Mouse (Mus musculus): ENCODE data around the gene Mast1. TPM values are rescaled to one million over a fixed set of nuclear protein-coding genes. Genes with fewer than 3 reads are reported as not detected.
"Not testable (repeated sequence)": the region's sequence is repeated elsewhere in the genome, so short reads cannot be mapped to it uniquely, and the experiment has no call there.

The Mast1 gene
- polyA plus RNA-seq, 1 experiment from 2014 or later, result 31.6 TPM

DNA sequence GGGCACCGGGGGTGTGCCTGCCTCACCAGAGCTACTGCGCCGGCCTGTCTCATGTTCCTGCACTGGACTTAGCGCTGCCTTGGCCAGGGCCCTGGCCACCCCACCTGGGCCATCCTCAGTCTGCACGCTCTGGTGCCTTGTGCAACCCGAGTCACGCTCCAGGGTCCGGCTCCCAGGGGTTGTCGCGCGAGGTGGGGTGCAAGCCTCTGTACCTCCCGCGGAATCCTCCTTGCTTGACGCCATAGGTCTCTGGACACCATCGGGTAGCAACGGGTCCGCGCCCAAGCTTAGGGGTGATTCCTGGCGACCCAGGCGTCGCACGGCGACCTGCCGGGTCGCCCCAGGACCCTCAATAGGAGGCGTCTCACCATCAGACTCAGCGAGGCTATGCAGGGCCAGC is 24.8 kb downstream of the Mast1 start:
- Histone ChIP-seq H3K36me3 (ENCODE audit: poor library complexity, severe bottlenecking) (peaks cover 76% of the 10 kb centered on the region), H3K4me3 (peak overlapping the region; percentile 34), H3K27ac (no peak overlapping the region), H3K4me1 (peaks cover 23% of the 10 kb centered on the region), H3K9me3 (replicated peaks) (no peaks in the 10 kb centered on the region), H3K27me3 (peaks cover 59% of the 10 kb centered on the region), H3K4me2 (peak overlapping the region; percentile 65), H3K9ac (peak overlapping the region; percentile 45; the same call in 1 of the 2 replicates)
- no peak for ATAC-seq
- 28% methylated on average over 27 of the region's 27 CpGs for WGBS

DNA sequence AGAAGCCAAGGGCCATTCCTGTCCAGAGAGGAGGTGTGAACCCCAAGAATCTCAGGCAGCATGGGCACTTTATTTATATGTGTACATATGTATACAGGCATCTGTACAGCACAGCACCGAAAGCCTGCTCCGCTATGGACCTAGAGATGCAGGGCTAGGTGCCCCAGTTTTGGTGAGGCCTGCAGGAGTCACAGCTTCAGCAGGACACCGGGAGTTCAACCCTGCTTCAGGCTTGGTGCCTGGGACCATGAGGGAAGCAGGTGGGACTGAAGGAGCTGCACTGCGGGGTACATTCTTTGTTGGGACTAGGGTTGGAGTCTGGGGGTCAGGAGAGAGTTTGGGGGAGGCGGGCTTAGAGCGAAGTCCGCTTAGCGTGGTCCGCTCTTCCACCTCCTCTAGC is 25.3 kb downstream of the Mast1 start:
- H3K4me2 ChIP-seq, result no peak overlapping the region
- peaks cover 23% of the 10 kb centered on the region for H3K4me1 ChIP-seq
- no peaks in the 10 kb centered on the region for H3K9me3 ChIP-seq (replicated peaks)
- H3K4me3 ChIP-seq, result no peak overlapping the region
- peaks cover 59% of the 10 kb centered on the region for H3K27me3 ChIP-seq
- peaks cover 70% of the 10 kb centered on the region for H3K36me3 ChIP-seq (ENCODE audit: poor library complexity, severe bottlenecking)
- WGBS, result 81% methylated on average over 9 of the region's 9 CpGs
- no peak overlapping the region for H3K27ac ChIP-seq
- no peak for ATAC-seq
- H3K9ac ChIP-seq, result no peak overlapping the region

DNA sequence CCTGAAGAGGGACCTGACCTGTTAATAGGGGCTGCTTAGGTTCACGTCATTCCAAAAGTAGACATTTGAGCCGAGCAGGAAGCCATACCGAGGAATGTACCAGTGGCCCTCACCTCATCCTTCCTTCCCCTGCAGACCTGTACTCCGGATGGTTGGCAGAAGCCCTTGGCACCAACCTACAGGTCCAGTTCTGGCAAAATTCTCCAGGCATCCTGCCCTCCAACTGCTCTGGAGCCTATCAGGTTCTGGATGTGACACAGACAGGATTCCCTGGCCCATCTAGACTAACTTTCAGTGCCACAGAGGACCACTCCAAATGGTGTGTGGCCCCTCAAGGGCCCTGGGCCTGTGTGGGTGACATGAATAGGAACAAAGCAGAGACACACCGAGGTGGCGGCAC is 26.6 kb downstream of the Mast1 start:
- Histone ChIP-seq H3K4me2 (no peak overlapping the region), H3K27me3 (peaks cover 54% of the 10 kb centered on the region), H3K9me3 (replicated peaks) (no peaks in the 10 kb centered on the region), H3K27ac (no peak overlapping the region), H3K9ac (peak overlapping the region; percentile 30), H3K36me3 (ENCODE audit: poor library complexity, severe bottlenecking) (peaks cover 57% of the 10 kb centered on the region), H3K4me1 (peaks cover 23% of the 10 kb centered on the region), H3K4me3 (no peak overlapping the region)
- no peak for ATAC-seq
- 89% methylated on average over 6 of the region's 6 CpGs for WGBS

DNA sequence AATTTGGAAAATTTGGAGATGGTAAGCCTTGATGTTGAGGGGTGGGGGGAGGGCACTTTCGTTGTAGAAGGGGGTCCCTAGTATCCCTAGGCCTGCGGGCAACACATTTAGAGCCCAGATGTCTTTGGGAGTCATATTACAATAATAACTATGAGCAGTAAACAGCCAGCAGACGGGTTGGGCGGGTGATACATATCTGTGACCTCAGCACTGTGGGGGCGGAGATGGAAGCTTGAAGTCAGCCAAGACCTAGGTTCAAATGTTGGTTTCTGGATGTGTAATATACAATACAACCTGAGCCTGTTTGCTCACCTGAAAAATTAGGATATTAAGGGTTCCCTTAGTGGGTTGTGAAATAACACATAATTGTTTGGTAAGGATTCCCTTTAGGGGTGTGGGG is 27.2 kb downstream of the Mast1 start:
- Histone ChIP-seq H3K4me1 (peaks cover 23% of the 10 kb centered on the region), H3K27me3 (peaks cover 48% of the 10 kb centered on the region), H3K36me3 (ENCODE audit: poor library complexity, severe bottlenecking) (peaks cover 51% of the 10 kb centered on the region), H3K4me3 (no peak overlapping the region), H3K9ac (no peak overlapping the region), H3K4me2 (no peak overlapping the region; the same call in 1 of the 2 replicates), H3K27ac (no peak overlapping the region), H3K9me3 (replicated peaks) (no peaks in the 10 kb centered on the region)
- ATAC-seq, result no peak
- WGBS, result 91% methylated on average over 5 of the region's 5 CpGs

DNA sequence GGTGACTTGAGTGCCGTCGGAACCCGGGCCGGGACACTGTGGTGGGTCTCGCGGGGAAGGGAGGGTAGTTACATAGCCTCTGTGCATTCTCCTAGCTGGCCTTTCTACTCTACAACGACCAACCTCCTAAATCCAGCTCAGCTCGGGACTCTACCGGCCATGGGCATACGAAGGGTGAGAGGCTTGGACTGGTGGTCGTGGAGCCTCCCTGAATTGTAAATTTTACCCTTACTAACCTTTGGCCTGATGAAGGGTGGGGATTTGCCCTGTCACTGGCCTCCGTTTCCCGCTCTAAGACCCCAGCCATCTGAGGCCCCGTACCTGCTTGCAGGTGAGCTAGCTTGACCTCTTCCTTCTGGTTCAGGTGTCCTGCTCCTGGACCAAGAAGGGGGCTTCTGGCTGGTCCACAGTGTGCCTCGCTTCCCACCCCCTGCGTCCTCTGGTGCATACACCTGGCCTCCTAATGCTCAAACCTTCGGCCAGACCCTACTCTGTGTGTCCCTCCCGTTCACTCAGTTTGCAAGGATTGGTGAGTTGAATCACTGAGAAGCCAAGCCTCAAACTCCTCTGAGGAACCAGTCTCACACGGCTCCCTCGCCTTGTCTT is 27.9 kb downstream of the Mast1 start:
- Histone ChIP-seq H3K9me3 (replicated peaks) (no peaks in the 10 kb centered on the region), H3K36me3 (ENCODE audit: poor library complexity, severe bottlenecking) (peaks cover 44% of the 10 kb centered on the region), H3K27me3 (peaks cover 41% of the 10 kb centered on the region), H3K4me2 (peak overlapping the region; percentile 74), H3K4me1 (peaks cover 23% of the 10 kb centered on the region), H3K27ac (no peak overlapping the region), H3K9ac (peak overlapping the region; percentile 70), H3K4me3 (peak overlapping the region; percentile 47)
- ATAC-seq, result 0 out of 2 replicates have a peak, but pooled peaks have one; percentile 1
- 49% methylated on average over 20 of the region's 20 CpGs for WGBS

DNA sequence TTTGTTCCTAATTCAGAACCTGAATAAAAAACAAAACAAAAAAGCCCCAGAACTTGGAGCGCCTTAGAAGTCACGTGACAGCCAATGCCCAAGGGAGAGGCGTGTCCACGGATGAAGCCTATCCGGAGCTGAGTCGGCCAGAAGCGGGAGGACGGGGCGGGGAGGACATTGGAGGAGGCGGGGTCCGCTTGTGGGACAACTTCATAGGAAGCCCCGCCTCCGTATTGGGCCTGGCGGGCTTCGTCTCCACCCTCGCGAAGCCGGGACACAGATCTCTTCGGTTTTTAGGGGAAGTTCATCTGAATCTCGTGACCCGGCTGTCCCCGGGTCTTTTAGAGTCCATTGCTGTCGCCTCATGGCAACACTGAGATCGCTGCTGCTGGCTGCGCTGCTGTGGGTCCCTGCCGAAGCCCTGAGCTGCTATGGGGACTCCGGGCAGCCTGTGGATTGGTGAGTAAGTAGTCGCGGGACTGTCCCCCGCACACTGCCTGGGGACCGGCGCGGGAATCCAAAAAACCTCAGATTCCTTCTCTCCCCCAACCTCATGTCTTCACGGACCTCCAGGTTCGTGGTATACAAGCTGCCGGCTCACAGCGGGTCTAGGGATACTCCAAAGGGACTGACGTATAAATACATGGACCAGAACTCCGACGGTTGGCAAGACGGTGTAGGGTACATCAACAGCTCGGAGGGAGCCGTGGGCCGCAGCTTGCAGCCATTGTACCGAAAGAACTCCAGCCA is 28.6 kb downstream of the Mast1 start, which contains the start of gene Dnase2a:
Gene Dnase2a, plus strand, starts transcription at position 140 of the 741 bp plus-strand sequence.
- WGBS, result under 1% methylated on average over 45 of the region's 45 CpGs
- H3K36me3 ChIP-seq (ENCODE audit: poor library complexity, severe bottlenecking), result peaks cover 40% of the 10 kb centered on the region
- H3K9ac ChIP-seq, result peak within 1 kb of the TSS; percentile 70
- peak within 1 kb of the TSS; percentile 74 for H3K4me2 ChIP-seq
- peaks cover 24% of the 10 kb centered on the region for H3K4me1 ChIP-seq
- H3K9me3 ChIP-seq (replicated peaks), result no peaks in the 10 kb centered on the region
- peak within 1 kb of the TSS; percentile 47 for H3K4me3 ChIP-seq
- H3K27ac ChIP-seq, result peak within 1 kb of the TSS; percentile 44; the same call in 1 of the 2 replicates
- peaks cover 35% of the 10 kb centered on the region for H3K27me3 ChIP-seq
- ATAC-seq, result peak; percentile 85

DNA sequence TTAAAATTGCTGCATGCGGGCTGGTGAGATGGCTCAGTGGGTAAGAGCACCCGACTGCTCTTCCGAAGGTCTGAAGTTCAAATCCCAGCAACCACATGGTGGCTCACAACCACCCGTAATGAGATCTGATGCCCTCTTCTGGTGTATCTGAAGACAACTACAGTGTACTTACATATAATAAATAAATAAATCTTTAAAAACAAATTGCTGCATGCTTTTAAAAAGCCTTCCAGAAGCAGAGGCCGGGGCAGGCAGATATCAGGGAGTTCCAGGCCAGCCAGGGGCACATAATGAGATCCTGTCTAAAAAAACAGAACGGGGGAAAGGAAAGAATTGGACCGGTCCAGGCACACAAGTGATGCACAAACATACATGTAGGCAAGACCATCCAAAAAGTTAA is 29.2 kb downstream of the Mast1 start:
- WGBS, result 24% methylated on average over 7 of the region's 7 CpGs
- not testable (repeated sequence) for H3K27ac ChIP-seq; H3K9me3 ChIP-seq (replicated peaks)
- Histone ChIP-seq H3K36me3 (ENCODE audit: poor library complexity, severe bottlenecking) (peaks cover 37% of the 10 kb centered on the region), H3K4me2 (peak overlapping the region; percentile 74), H3K9ac (peak overlapping the region; percentile 70; the same call in 1 of the 2 replicates), H3K4me3 (peak overlapping the region; percentile 47), H3K27me3 (peaks cover 30% of the 10 kb centered on the region), H3K4me1 (peaks cover 25% of the 10 kb centered on the region)
- 0 out of 2 replicates have a peak, but pooled peaks have one; percentile 5 for ATAC-seq

DNA sequence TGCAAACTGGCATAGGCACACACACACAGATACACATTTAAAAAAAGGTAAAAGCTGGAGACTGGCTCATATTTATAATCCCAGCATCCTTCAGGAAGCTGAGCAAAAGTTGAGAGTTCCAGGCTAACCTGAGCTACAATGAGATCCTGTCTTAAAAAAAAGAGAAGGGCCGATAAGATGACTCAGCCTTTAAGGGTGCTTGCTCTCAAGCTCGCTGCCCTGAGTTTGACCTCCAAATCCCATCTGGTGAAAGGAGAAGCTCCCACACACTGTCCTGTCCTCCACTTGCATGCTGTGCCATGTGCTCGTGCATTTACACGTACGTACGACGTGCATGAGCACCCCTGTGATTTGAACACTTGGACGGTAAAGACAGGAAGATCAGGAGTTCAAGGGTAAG is 29.7 kb downstream of the Mast1 start:
- Histone ChIP-seq H3K4me2 (no peak overlapping the region), H3K9ac (no peak overlapping the region), H3K4me1 (peaks cover 25% of the 10 kb centered on the region), H3K9me3 (replicated peaks) (no peaks in the 10 kb centered on the region), H3K4me3 (no peak overlapping the region), H3K27ac (no peak overlapping the region), H3K27me3 (peaks cover 27% of the 10 kb centered on the region), H3K36me3 (ENCODE audit: poor library complexity, severe bottlenecking) (peaks cover 32% of the 10 kb centered on the region)
- 79% methylated on average over 8 of the region's 8 CpGs for WGBS
- no peak for ATAC-seq

DNA sequence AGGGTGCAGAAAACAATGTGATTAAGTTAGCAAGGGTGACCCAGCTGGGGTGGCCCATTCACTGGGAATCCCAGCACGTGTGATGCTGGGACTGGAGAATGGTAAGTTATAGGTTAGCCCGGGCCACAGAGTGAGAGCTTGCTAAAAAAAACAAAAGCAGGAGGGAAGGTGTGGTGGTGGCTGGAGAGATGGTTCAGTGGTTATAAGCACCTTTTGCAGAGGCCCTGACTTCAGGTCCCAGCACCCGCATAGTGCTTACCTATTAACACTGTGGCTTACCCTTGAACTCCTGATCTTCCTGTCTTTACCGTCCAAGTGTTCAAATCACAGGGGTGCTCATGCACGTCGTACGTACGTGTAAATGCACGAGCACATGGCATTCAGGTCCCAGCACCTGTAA is 30.1 kb downstream of the Mast1 start:
- peaks cover 27% of the 10 kb centered on the region for H3K4me1 ChIP-seq
- no peak overlapping the region for H3K4me3 ChIP-seq
- H3K4me2 ChIP-seq, result no peak overlapping the region
- no peak overlapping the region for H3K9ac ChIP-seq
- no peak for ATAC-seq
- H3K36me3 ChIP-seq (ENCODE audit: poor library complexity, severe bottlenecking), result peaks cover 28% of the 10 kb centered on the region
- peaks cover 27% of the 10 kb centered on the region for H3K27me3 ChIP-seq
- H3K27ac ChIP-seq, result no peak overlapping the region
- 90% methylated on average over 9 of the region's 9 CpGs for WGBS
- no peaks in the 10 kb centered on the region for H3K9me3 ChIP-seq (replicated peaks)

DNA sequence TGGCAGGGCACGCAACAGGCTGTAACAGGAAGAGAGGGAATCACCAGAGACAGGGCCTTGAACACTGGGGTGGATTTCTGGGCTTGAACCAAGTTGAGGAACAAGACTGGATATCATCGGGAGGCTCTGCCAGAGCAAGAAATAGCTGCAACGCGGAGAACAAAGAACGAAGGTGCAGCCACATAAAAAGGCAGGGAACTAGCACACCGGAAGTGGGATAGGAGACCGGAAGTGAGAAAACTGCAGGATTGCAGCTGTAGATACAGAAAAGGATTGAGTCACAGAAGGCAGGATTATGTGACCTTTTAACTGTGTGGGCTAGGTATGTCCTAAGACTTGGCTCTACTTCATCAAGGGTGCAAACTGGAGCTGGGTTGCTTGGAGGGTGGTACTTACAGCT is 32.8 kb downstream of the Mast1 start:
- Histone ChIP-seq H3K4me2 (no peak overlapping the region), H3K9me3 (replicated peaks) (no peaks in the 10 kb centered on the region), H3K27me3 (peaks cover 16% of the 10 kb centered on the region), H3K27ac (no peak overlapping the region), H3K36me3 (ENCODE audit: poor library complexity, severe bottlenecking) (0 out of 2 replicates have a peak, but pooled peaks cover 1% of the 10 kb centered on the region), H3K4me1 (peaks cover 23% of the 10 kb centered on the region), H3K4me3 (no peak overlapping the region), H3K9ac (no peak overlapping the region)
- 90% methylated on average over 7 of the region's 7 CpGs for WGBS
- no peak for ATAC-seq

DNA sequence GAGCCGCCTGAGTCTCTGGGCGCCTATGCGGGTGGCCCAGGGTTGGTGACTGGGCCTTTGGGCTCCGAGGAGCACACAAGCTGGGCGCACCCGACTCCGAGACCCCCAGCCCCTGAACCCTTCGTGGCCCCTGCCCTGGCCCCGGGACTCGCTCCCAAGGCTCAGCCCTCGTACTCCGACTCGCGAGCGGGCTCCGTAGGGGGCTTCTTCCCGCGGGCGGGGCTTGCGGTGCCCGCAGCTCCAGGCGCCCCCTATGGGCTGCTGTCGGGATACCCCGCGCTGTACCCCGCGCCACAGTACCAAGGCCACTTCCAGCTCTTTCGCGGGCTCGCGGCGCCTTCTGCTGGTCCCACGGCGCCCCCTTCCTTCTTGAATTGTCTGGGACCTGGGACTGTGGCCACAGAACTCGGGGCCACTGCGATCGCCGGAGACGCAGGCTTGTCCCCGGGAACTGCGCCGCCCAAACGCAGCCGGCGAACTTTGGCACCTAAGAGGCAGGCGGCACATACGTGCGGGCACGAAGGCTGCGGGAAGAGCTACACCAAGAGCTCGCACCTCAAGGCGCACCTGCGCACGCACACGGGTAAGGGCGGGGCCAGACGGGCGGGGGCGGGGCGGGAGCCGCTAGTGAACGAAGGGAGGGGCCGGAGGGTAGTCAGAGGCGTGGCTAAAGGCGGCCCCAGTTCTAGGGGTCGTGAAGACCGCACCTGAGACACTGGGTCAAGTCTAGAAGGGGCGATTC is 34.1 kb downstream of the Mast1 start:
- Histone ChIP-seq H3K9ac (peak overlapping the region; percentile 64), H3K36me3 (ENCODE audit: poor library complexity, severe bottlenecking) (no peaks in the 10 kb centered on the region), H3K4me2 (peak overlapping the region; percentile 89), H3K27ac (0 out of 2 replicates have a peak overlapping the region, but pooled peaks have one; percentile 4), H3K4me1 (peaks cover 15% of the 10 kb centered on the region), H3K4me3 (peak overlapping the region; percentile 53), H3K9me3 (replicated peaks) (no peaks in the 10 kb centered on the region), H3K27me3 (0 out of 2 replicates have a peak, but pooled peaks cover 14% of the 10 kb centered on the region)
- peak; percentile 91 for ATAC-seq
- WGBS, result under 1% methylated on average over 68 of the region's 68 CpGs

All from forebrain, embryonic 13.5 days (tissue).